Mouse (Mus musculus): ENCODE measurements around the gene Vars2. TPM values are rescaled to one million over a fixed set of nuclear protein-coding genes. Genes with fewer than 3 reads are reported as not detected.

Vars2 gene
- polyA plus RNA-seq, 1 experiment from 2014 or later: 17.4 TPM

DNA sequence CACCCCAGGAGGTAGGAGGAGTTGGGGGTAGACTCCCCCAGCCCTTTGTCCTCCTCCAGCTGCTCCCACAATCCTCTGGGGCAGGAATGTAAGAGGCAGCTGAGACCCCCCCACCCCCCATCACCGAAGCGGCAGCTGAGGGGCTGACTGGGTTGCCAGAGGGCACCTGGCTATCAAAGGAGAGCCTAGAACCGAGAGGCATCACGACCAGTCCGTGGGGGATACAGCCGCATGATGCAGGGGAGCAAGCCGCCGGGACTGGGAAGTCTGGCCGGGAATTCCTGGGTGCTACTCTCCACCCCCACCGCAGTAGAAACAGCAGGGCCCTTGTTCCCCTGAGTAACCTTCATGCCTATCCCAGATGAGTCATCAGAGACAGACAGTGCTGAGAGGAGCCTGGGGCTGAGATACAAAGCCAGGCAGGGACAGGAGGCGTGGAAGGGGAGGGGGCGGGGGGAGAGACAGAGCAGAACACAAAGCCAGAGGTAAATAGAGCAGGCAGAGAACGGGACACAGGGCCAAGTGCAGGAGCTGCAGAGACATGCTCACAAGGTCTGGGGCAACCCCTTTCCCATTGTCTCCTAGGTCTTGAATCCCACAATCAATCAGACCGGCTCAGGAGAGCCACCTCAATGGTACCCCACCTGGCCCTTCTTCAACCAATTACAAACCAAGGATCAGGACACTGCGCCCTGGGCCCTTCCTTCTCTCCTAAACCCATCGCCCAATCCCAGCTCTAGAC lies 30.5 kb upstream of the Vars2 start:
- H3K9me3 ChIP-seq (replicated peaks; ENCODE audit: control insufficient read depth, low read length): peaks cover 4% of the 10 kb centered on the region; the same call in 1 of the 2 replicates
- H3K9ac ChIP-seq (ENCODE audit: low read length): peak overlapping the region; percentile 76
- WGBS: 7% methylated on average over 16 of the region's 16 CpGs
- H3K4me1 ChIP-seq (ENCODE audit: control insufficient read depth, insufficient read depth, low read length): peaks cover 40% of the 10 kb centered on the region
- peak overlapping the region; percentile 100 for H3K27ac ChIP-seq (ENCODE audit: low read length)
- H3K36me3 ChIP-seq (ENCODE audit: control insufficient read depth, insufficient read depth, low read length): peaks cover 14% of the 10 kb centered on the region
- H3K4me3 ChIP-seq (replicated peaks; ENCODE audit: low read length): peak overlapping the region; percentile 43
- ATAC-seq (ENCODE audit: insufficient read depth, low FRiP score): peak; percentile 39; the same call in 1 of the 2 replicates
- no peaks in the 10 kb centered on the region for H3K27me3 ChIP-seq (ENCODE audit: control insufficient read depth, insufficient read depth, low read length)
- peak overlapping the region; percentile 64 for H3K4me2 ChIP-seq (ENCODE audit: low read depth, low read length)

DNA sequence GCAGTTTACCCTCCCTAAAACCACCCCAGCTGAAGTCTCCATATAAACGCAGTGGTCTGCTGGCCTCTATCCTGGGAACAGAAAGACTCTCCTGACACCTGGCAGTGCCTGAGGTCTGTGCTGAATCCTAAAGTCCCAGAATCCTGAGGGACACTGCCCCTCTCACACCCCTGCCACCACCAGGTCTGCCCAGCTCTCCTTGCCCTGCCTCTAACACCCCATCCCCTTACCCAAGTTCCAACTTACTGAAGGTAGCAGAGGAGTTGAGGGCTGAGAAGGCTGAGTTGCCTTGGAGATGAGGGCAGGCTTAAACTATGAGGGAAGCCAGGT lies 30.0 kb upstream of the Vars2 start:
- WGBS: 13% methylated on average over 1 of the region's 1 CpGs
- peaks cover 4% of the 10 kb centered on the region; the same call in 1 of the 2 replicates for H3K9me3 ChIP-seq (replicated peaks; ENCODE audit: control insufficient read depth, low read length)
- peak overlapping the region; percentile 43 for H3K4me3 ChIP-seq (replicated peaks; ENCODE audit: low read length)
- no peak for ATAC-seq (ENCODE audit: insufficient read depth, low FRiP score)
- no peaks in the 10 kb centered on the region for H3K27me3 ChIP-seq (ENCODE audit: control insufficient read depth, insufficient read depth, low read length)
- peaks cover 20% of the 10 kb centered on the region for H3K36me3 ChIP-seq (ENCODE audit: control insufficient read depth, insufficient read depth, low read length)
- peaks cover 36% of the 10 kb centered on the region for H3K4me1 ChIP-seq (ENCODE audit: control insufficient read depth, insufficient read depth, low read length)
- H3K27ac ChIP-seq (ENCODE audit: low read length): peak overlapping the region; percentile 100
- H3K9ac ChIP-seq (ENCODE audit: low read length): peak overlapping the region; percentile 76
- peak overlapping the region; percentile 64 for H3K4me2 ChIP-seq (ENCODE audit: low read depth, low read length)

DNA sequence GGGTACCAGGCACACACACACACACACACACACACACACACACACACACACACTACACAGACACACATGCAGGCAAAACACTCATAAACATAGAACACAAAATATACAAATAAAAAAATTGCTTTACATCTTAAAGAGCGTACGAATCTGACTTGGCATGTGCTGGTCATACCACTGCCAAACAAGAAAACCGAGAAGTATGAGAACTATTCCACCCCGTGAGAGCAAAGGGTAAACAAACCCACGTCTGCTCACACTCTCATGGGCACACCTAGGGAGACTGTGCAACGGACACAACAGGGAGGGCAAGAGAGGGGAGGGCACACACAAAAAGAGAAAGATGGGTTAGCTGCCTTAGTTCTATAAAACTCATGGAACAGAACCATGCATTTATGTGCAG lies 29.3 kb upstream of the Vars2 start:
- ATAC-seq (ENCODE audit: insufficient read depth, low FRiP score): no peak
- H3K4me1 ChIP-seq (ENCODE audit: control insufficient read depth, insufficient read depth, low read length): peaks cover 33% of the 10 kb centered on the region
- peaks cover 4% of the 10 kb centered on the region; the same call in 1 of the 2 replicates for H3K9me3 ChIP-seq (replicated peaks; ENCODE audit: control insufficient read depth, low read length)
- 0 out of 2 replicates have a peak overlapping the region, but pooled peaks have one; percentile 76 for H3K9ac ChIP-seq (ENCODE audit: low read length)
- WGBS: 28% methylated on average over 6 of the region's 6 CpGs
- H3K27ac ChIP-seq (ENCODE audit: low read length): peak overlapping the region; percentile 100
- H3K4me3 ChIP-seq (replicated peaks; ENCODE audit: low read length): peak overlapping the region; percentile 43
- no peaks in the 10 kb centered on the region for H3K27me3 ChIP-seq (ENCODE audit: control insufficient read depth, insufficient read depth, low read length)
- peaks cover 23% of the 10 kb centered on the region for H3K36me3 ChIP-seq (ENCODE audit: control insufficient read depth, insufficient read depth, low read length)
- peak overlapping the region; percentile 64 for H3K4me2 ChIP-seq (ENCODE audit: low read depth, low read length)

DNA sequence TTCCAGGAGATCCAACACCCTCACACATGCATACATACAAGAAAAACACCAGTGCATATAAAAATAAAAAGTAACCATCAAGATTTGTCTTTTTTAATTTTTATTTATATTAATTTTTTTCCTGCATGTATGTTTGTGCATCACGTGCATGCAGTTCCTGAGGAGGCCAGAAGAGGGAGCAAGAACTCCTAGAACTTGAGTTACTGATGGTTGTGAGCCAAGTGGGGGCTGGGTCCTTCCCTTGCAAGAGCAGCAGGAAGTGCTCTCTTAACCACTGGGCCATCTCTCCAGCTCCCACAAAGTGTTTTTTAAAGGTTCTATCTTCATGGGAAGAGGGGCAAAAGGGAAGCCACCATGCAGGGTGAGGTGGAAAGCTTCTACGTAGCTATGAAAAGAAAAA lies 27.9 kb upstream of the Vars2 start:
- H3K4me1 ChIP-seq (ENCODE audit: control insufficient read depth, insufficient read depth, low read length): peaks cover 33% of the 10 kb centered on the region
- no peak overlapping the region for H3K4me2 ChIP-seq (ENCODE audit: low read depth, low read length)
- H3K9me3 ChIP-seq (replicated peaks; ENCODE audit: control insufficient read depth, low read length): peaks cover 4% of the 10 kb centered on the region; the same call in 1 of the 2 replicates
- H3K9ac ChIP-seq (ENCODE audit: low read length): no peak overlapping the region
- no peak for ATAC-seq (ENCODE audit: insufficient read depth, low FRiP score)
- H3K36me3 ChIP-seq (ENCODE audit: control insufficient read depth, insufficient read depth, low read length): peaks cover 26% of the 10 kb centered on the region
- no peak overlapping the region for H3K4me3 ChIP-seq (replicated peaks; ENCODE audit: low read length)
- H3K27me3 ChIP-seq (ENCODE audit: control insufficient read depth, insufficient read depth, low read length): no peaks in the 10 kb centered on the region
- 91% methylated on average over 2 of the region's 2 CpGs for WGBS
- no peak overlapping the region for H3K27ac ChIP-seq (ENCODE audit: low read length)

DNA sequence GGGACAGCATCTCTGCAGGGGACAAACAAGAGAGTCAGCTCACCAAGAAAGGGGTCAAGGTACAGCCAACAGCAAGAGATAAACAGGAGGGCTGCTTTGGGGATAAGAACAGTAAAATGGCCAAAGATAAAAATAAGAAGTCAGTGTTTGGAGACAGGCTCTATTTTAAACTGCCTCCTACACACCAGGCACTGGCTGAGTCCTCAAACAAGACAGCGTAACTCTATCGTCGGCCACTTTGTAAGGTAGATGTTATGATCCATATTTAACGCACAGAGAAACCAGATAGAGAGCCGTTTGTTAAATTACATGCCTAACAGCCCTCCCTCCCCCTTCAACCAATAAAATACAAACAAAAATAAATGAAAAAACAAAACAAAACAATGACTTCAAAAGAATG lies 26.5 kb upstream of the Vars2 start:
- Histone ChIP-seq H3K9ac (ENCODE audit: low read length) (no peak overlapping the region), H3K36me3 (ENCODE audit: control insufficient read depth, insufficient read depth, low read length) (peaks cover 26% of the 10 kb centered on the region), H3K4me2 (ENCODE audit: low read depth, low read length) (no peak overlapping the region), H3K9me3 (replicated peaks; ENCODE audit: control insufficient read depth, low read length) (peaks cover 4% of the 10 kb centered on the region; the same call in 1 of the 2 replicates), H3K4me3 (replicated peaks; ENCODE audit: low read length) (no peak overlapping the region), H3K4me1 (ENCODE audit: control insufficient read depth, insufficient read depth, low read length) (peaks cover 25% of the 10 kb centered on the region), H3K27ac (ENCODE audit: low read length) (no peak overlapping the region), H3K27me3 (ENCODE audit: control insufficient read depth, insufficient read depth, low read length) (no peaks in the 10 kb centered on the region)
- 89% methylated on average over 5 of the region's 5 CpGs for WGBS
- ATAC-seq (ENCODE audit: insufficient read depth, low FRiP score): no peak

DNA sequence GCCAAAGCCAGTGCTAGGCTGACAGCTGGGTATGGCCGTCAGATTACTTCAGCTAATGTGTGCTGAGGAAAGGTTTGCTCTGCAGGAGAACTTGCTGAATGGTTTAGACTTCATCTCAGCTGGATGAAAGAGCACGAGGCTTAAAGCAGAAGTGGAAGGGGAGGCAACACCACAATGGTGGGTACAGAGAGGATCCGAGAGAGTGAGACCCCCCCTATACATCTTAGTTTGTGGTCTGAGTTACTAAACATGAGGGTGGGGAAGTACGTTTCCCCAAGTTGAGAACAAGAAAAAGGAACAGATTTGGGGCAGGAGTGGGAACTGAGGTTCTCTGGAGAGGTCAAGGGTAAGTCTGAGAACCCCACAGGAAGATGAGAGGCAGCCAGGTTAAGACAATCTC lies 25.0 kb upstream of the Vars2 start:
- 79% methylated on average over 4 of the region's 4 CpGs for WGBS
- ATAC-seq (ENCODE audit: insufficient read depth, low FRiP score): no peak
- H3K9ac ChIP-seq (ENCODE audit: low read length): no peak overlapping the region
- H3K4me2 ChIP-seq (ENCODE audit: low read depth, low read length): no peak overlapping the region
- no peak overlapping the region for H3K27ac ChIP-seq (ENCODE audit: low read length)
- no peak overlapping the region for H3K4me3 ChIP-seq (replicated peaks; ENCODE audit: low read length)
- peaks cover 27% of the 10 kb centered on the region for H3K36me3 ChIP-seq (ENCODE audit: control insufficient read depth, insufficient read depth, low read length)
- peaks cover 4% of the 10 kb centered on the region; the same call in 1 of the 2 replicates for H3K9me3 ChIP-seq (replicated peaks; ENCODE audit: control insufficient read depth, low read length)
- H3K4me1 ChIP-seq (ENCODE audit: control insufficient read depth, insufficient read depth, low read length): peaks cover 10% of the 10 kb centered on the region
- H3K27me3 ChIP-seq (ENCODE audit: control insufficient read depth, insufficient read depth, low read length): no peaks in the 10 kb centered on the region

DNA sequence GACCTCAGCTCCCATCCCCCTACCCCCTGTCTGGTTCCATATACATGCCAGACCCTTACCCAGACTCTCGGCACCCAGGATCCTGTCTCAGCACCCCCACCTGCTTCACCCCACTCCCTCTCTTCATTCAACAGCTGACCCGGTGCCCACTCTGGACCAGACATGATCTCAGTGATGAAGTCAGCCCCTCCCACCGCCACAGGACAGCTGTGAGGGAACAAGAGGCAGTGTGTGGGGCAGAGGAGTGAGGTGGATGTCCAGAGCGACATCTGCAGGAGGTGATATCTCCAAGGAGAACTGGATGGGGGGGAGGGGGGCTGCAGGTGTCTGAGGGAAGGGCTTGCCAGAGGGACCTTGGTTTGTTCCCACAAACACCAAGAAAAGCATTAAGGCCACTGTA lies 24.4 kb upstream of the Vars2 start:
- no peak overlapping the region for H3K27ac ChIP-seq (ENCODE audit: low read length)
- H3K27me3 ChIP-seq (ENCODE audit: control insufficient read depth, insufficient read depth, low read length): no peaks in the 10 kb centered on the region
- H3K4me1 ChIP-seq (ENCODE audit: control insufficient read depth, insufficient read depth, low read length): peaks cover 4% of the 10 kb centered on the region
- WGBS: 70% methylated on average over 4 of the region's 4 CpGs
- peaks cover 4% of the 10 kb centered on the region; the same call in 1 of the 2 replicates for H3K9me3 ChIP-seq (replicated peaks; ENCODE audit: control insufficient read depth, low read length)
- no peak overlapping the region for H3K9ac ChIP-seq (ENCODE audit: low read length)
- H3K4me3 ChIP-seq (replicated peaks; ENCODE audit: low read length): no peak overlapping the region
- no peak for ATAC-seq (ENCODE audit: insufficient read depth, low FRiP score)
- H3K36me3 ChIP-seq (ENCODE audit: control insufficient read depth, insufficient read depth, low read length): peaks cover 32% of the 10 kb centered on the region
- no peak overlapping the region for H3K4me2 ChIP-seq (ENCODE audit: low read depth, low read length)

DNA sequence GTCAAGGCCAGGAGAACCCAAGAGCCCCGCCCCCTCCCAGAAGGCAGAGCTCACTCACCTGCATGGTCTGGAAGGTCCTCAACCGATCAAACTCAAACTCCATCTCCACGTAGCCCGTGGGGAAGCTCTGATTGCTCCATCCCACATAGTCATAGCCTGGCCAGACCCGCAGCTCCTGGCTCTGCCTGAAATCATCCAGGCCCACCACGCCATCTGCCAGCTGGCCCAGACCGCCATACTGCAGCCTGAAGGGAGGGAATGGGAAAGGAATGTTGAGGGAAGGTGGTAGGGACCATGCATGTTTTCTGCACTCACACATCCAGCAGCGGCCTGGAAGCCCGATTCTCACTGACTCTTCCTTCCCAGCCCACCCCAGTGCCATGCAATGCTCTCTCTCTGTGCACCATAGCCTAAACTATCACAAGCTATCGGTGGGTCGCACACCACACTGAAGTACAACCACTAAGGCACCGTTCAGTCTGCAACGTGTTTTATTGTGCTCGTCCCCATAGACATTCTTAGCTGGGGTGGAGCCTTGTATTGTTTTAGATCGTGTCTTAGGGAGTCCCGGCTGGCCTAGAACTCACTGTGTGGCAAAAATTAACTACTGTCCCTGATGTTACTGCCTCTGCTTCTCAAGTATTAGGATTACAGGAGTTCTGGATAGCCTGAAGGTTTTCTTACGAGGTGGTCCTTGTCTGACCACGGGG lies 22.7 kb upstream of the Vars2 start:
- no peaks in the 10 kb centered on the region for H3K9me3 ChIP-seq (replicated peaks; ENCODE audit: control insufficient read depth, low read length)
- no peak overlapping the region for H3K27ac ChIP-seq (ENCODE audit: low read length)
- 91% methylated on average over 18 of the region's 18 CpGs for WGBS
- no peaks in the 10 kb centered on the region for H3K27me3 ChIP-seq (ENCODE audit: control insufficient read depth, insufficient read depth, low read length)
- no peak overlapping the region for H3K4me3 ChIP-seq (replicated peaks; ENCODE audit: low read length)
- H3K4me2 ChIP-seq (ENCODE audit: low read depth, low read length): no peak overlapping the region
- no peak for ATAC-seq (ENCODE audit: insufficient read depth, low FRiP score)
- H3K9ac ChIP-seq (ENCODE audit: low read length): no peak overlapping the region
- no peaks in the 10 kb centered on the region for H3K4me1 ChIP-seq (ENCODE audit: control insufficient read depth, insufficient read depth, low read length)
- peaks cover 31% of the 10 kb centered on the region for H3K36me3 ChIP-seq (ENCODE audit: control insufficient read depth, insufficient read depth, low read length)

Data from stomach, embryonic 16.5 days (tissue).